Mouse (Mus musculus) ES-E14 (cell line): ENCODE results near the gene Eif3a. TPM values are rescaled to one million over a fixed set of nuclear protein-coding genes. Genes with fewer than 3 reads are reported as not detected.
A peak's percentile ranks its signal among the peaks of the same experiment; 100 is the strongest.

Experiments
- DNase-seq: peaks from one replicate; pipeline ENCODE4 v3.0.0-alpha.2; 2013; ENCODE audit warnings: low read depth, low spot score
- H3K27ac ChIP-seq: 2 replicates; pipeline ENCODE4 v1.5.1; 2012; ENCODE audit warnings: low read depth, mild to moderate bottlenecking, low read length, moderate library complexity, mixed read lengths; ENCODE audit not compliant: poor library complexity, insufficient read depth, severe bottlenecking
- H3K36me3 ChIP-seq: 2 replicates; pipeline ENCODE4 v1.6.1; 2012; ENCODE audit warnings: mild to moderate bottlenecking, low read length, moderate library complexity, mixed read lengths; ENCODE audit not compliant: control insufficient read depth, poor library complexity, insufficient read depth, severe bottlenecking
- H3K4me1 ChIP-seq, 2 experiments: fragments of 150-350 bp in 1 of 2; sonication (generic) in 1 of 2; 2 replicates each; pipeline ENCODE4 v1.6.1; 2012; ENCODE audit warnings: low read length in 2 of 2, mild to moderate bottlenecking in 1 of 2, mixed read lengths in 1 of 2; ENCODE audit not compliant: control insufficient read depth in 2 of 2, insufficient read depth in 2 of 2, poor library complexity in 1 of 2
- H3K4me3 ChIP-seq, 2 experiments: fragments of 150-350 bp in 1 of 2; sonication (generic) in 1 of 2; 2 replicates each; pipeline ENCODE4 v1.5.1; 2012; ENCODE audit warnings: low read length in 2 of 2, low read depth in 1 of 2, mild to moderate bottlenecking in 1 of 2, mixed read lengths in 1 of 2; ENCODE audit not compliant: insufficient read depth in 1 of 2, poor library complexity in 1 of 2, severe bottlenecking in 1 of 2
- H3K9ac ChIP-seq: 2 replicates; pipeline ENCODE4 v1.6.1; 2012; ENCODE audit warnings: low read depth, mild to moderate bottlenecking, low read length, mixed read lengths; ENCODE audit not compliant: poor library complexity, insufficient read depth, severe bottlenecking
- H3K9me3 ChIP-seq: fragments of 150-350 bp; sonication (generic); 2 replicates; pipeline ENCODE4 v1.6.1; 2012; ENCODE audit warnings: low read depth, mild to moderate bottlenecking, low read length; ENCODE audit not compliant: control insufficient read depth, insufficient read depth
- CHD2 ChIP-seq: IDR thresholded peaks from 2 replicates; pipeline ENCODE4 v1.6.1; 2014; ENCODE audit warnings: mild to moderate bottlenecking, low read depth, low read length, inconsistent platforms
- HCFC1 ChIP-seq: IDR thresholded peaks from 2 replicates; pipeline ENCODE4 v1.6.1; 2012; ENCODE audit warnings: low read length, inconsistent platforms, borderline replicate concordance; ENCODE audit not compliant: insufficient read depth
- MAFK ChIP-seq: IDR thresholded peaks from 2 replicates; pipeline ENCODE4 v1.6.1; 2014; ENCODE audit warnings: mild to moderate bottlenecking, low read depth, low read length, inconsistent platforms; ENCODE audit not compliant: insufficient read depth
- ZC3H11A ChIP-seq: IDR thresholded peaks from 2 replicates; pipeline ENCODE4 v1.6.1; 2012; ENCODE audit warnings: low read depth, mild to moderate bottlenecking, inconsistent platforms, low read length, borderline replicate concordance
- ZNF384 ChIP-seq: IDR thresholded peaks from 2 replicates; pipeline ENCODE4 v1.6.1; 2012; ENCODE audit warnings: low read depth, low read length, inconsistent platforms
- in situ Hi-C, 2 experiments: fragments of 600-800 bp; cut with MboI; formaldehyde crosslinking; loops; one replicate each; pipeline ENCODE4 v1.15.1; 2025; ENCODE audit warnings: low sequenced_read_pairs in 2 of 2, inconsistent platforms in 1 of 2; ENCODE audit not compliant: unreplicated experiment in 2 of 2
- total RNA-seq: library from RNA; depleted of rRNA; stranded (reverse); fragments of 300-350 nt; gene quantifications from 2 replicates; pipeline ENCODE4 v1.2.3, GENCODE M21; 2012

Gene Eif3a
- total RNA-seq, 1 experiment: 237 TPM

GRCm38 (mm10) chr19:60797415-60797814 lies 7.0 kb upstream of the Eif3a start:
- in situ Hi-C loops: no loop called here
- Histone ChIP-seq H3K27ac (no peak overlapping the region), H3K9ac (no peak overlapping the region), H3K4me3 (no peak overlapping the region), H3K36me3 (no peaks in the 10 kb centered on the region), H3K4me1 (no peaks in the 10 kb centered on the region), H3K9me3 (no peaks in the 10 kb centered on the region)
- no peak for DNase-seq
- TF ChIP-seq ZNF384: no peak
- no peak for TF ChIP-seq MAFK
- TF ChIP-seq CHD2: no peak
- no peak for TF ChIP-seq ZC3H11A
- no peak for TF ChIP-seq HCFC1

DNA sequence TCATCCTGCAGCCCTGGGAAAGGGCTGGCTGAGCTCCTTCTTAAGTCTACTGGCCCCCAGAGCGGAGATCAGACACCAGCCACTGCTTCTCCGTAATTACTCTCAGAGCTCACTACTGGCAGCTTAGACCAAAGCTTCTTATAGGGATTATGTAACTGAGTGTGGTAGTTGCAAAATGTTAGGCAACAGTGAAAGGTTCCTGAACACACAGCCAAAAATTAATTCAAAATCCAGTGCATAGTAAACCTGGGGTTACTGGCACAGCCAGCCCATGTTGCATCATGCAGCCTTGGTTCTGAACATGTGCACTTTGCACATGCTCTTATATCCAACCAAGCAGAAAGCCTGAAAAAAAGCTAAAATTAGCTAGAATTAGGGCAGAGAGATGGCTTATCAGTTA lies 4.8 kb upstream of the Eif3a start:
- Histone ChIP-seq H3K9ac (no peak overlapping the region), H3K4me1 (peaks cover 0 to 4% of the 10 kb centered on the region in 2 experiments; a peak in 2 of 4 replicates), H3K36me3 (no peaks in the 10 kb centered on the region), H3K4me3 (no peak overlapping the region), H3K27ac (no peak overlapping the region), H3K9me3 (no peaks in the 10 kb centered on the region)
- TF ChIP-seq CHD2 (no peak), ZNF384 (no peak), ZC3H11A (no peak)
- in situ Hi-C loops: no loop called here
- no peak for DNase-seq

DNA sequence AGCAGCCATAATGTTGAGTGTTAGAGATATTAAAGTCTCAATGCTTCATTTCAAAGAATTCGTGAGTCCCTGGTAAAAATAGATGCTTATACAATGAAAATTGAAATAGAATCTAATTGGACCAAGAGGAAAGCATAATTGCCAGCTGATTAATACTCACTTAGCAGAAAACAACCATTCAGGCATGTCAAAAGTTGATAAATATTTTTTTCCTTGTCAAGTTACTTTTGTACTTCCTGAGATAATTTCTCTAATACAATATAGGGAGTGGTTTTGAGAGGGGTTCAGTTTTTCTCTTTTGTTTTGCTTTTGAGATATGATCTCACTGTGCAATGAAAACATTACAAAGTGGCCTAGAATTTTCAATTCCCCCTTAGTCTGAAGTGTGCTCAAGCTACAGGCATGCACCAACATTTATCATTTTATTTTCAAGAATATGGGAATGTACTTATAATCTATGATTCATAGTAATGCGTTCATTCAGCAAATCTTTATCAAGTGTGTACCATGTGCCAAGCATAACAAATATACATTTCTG lies 2.8 kb upstream of the Eif3a start:
- no peak for DNase-seq
- H3K27ac ChIP-seq: no peak overlapping the region
- H3K4me3 ChIP-seq: no peak overlapping the region
- TF ChIP-seq HCFC1: no peak
- no peak for TF ChIP-seq MAFK
- TF ChIP-seq ZC3H11A: no peak
- no peak for TF ChIP-seq CHD2
- peaks cover 0 to 4% of the 10 kb centered on the region in 2 experiments; a peak in 2 of 4 replicates for H3K4me1 ChIP-seq
- no peak overlapping the region for H3K9ac ChIP-seq
- in situ Hi-C loops: no loop called here
- H3K36me3 ChIP-seq: 0 out of 2 replicates have a peak, but pooled peaks cover 2% of the 10 kb centered on the region
- H3K9me3 ChIP-seq: no peaks in the 10 kb centered on the region

GRCm38 (mm10) chr19:60791164-60791563 lies 706 bp upstream of the Eif3a start:
- Histone ChIP-seq H3K9me3 (no peaks in the 10 kb centered on the region), H3K27ac (no peak overlapping the region; the same call in 1 of the 2 replicates), H3K36me3 (peaks cover 4% of the 10 kb centered on the region; the same call in 1 of the 2 replicates), H3K9ac (peak overlapping the region; percentile 99), H3K4me3 (peak overlapping the region; percentile 88 to 96), H3K4me1 (peaks cover 0 to 8% of the 10 kb centered on the region in 2 experiments; a peak in 2 of 4 replicates)
- TF ChIP-seq MAFK: no peak
- TF ChIP-seq ZNF384: no peak
- TF ChIP-seq HCFC1: no peak
- TF ChIP-seq ZC3H11A: no peak
- no peak for TF ChIP-seq CHD2
- DNase-seq: no peak
- in situ Hi-C loops: no loop called here
